Mouse (Mus musculus): Measurements from ENCODE around the gene Dmpk.

DNA sequence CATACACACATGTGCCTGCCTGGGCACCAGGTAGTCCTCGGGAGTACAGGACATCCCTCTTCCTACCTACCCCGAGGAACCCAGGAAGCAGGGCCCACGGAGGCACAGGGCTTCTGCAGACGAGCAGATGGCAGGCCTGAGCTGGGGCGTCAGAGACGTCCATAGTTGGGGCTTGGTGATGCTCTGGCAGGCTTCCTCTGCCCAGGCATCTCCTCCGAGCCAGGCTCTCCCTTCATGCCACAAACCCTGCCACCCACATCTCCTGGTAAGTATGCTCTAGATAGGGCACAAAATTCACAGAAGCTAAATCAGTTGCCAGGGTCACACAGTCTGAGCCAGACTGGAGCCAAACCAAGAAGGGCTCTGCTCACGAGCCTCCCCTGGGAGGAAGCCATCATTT is 33.5 kb upstream of the Dmpk start:
- TF ChIP-seq CTCF (IDR thresholded peaks at IDR 0.05; ENCODE audit: low read depth), result no peak
- TF ChIP-seq EP300 (IDR thresholded peaks at IDR 0.05; ENCODE audit: low read depth), result no peak

Data from liver, postnatal 0 days (tissue).